Mouse (Mus musculus) frontal cortex, postnatal 10 days (tissue): ENCODE results near the gene Gm29776.

Source experiments
- DNase-seq, 2 experiments: peaks; one replicate each; pipeline ENCODE4 v3.0.0; 2022; ENCODE audit warnings: low spot score in 2 of 2, mixed read lengths in 1 of 2

Gene Gm29776

GRCm38 (mm10) chr14:54698733-54699132 is at the start of gene Gm29776:
Gm29776 (minus strand) TSS chr14:54698833.
- no peak for DNase-seq

DNA sequence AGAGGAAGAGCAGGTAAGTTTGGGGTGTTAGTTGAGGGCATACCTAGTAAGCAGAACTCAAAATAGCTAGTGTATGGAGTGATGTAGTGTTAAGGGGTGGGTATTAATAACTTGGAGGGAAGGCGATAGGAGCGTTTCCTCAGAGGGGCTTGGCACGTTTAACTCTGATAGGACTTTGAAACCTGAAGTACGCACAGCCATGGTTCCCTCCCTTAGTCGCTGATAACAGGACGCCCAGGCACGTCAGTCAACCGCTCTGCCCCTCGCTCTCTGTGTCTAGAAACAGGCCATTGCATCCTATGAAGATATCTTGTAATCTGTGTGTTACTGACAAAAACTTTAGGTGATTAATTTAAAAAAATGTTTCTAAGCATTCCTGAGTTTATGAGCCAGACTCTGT is 47.4 kb upstream of the Gm29776 start:
- DNase-seq: no peak

DNA sequence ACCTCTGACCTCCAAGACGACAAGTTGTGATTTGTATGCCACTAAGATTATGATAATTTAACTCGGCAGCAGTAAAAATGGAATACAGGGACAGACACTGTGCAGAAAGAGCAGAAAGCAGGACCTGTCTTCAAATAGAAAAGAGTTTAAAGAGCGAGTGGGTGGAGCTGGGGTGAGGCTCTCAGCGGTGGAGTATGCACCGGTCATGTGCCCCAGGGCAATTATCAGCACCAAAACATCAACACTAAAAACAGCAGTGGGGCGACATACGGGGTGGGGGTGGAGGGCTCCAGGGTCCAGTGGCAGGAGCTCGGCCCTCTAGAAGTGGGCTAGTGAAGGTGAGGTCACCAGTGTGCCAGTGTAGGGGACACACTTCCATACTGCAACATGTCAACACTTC is 45.8 kb upstream of the Gm29776 start:
- no peak for DNase-seq

DNA sequence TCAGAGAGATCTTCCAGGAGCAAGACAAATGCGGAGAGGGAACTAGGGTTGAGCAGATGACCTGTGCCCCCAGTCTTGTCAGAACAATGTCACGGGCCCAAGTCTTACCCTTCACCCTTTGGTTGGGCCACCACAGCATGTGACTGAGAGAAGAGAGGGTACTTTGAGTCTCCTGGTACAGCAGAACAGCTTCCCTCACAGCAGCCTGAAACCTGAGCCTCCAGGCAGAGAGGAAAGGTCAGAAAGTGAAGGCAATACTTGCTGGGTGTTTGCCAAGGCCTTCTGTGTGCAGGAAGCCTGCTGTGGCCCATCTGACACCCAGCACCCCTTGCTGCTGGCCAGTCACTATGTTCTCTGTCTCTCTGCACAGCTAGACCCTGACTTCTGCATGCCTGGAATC is 43.7 kb upstream of the Gm29776 start:
- DNase-seq: no peak

- DNase-seq: no peak
Observed at GRCm38 (mm10) chr14:54741721-54742120, 43.1 kb upstream of the Gm29776 start.

GRCm38 (mm10) chr14:54737634-54738033 is 39.0 kb upstream of the Gm29776 start:
- no peak for DNase-seq

DNA sequence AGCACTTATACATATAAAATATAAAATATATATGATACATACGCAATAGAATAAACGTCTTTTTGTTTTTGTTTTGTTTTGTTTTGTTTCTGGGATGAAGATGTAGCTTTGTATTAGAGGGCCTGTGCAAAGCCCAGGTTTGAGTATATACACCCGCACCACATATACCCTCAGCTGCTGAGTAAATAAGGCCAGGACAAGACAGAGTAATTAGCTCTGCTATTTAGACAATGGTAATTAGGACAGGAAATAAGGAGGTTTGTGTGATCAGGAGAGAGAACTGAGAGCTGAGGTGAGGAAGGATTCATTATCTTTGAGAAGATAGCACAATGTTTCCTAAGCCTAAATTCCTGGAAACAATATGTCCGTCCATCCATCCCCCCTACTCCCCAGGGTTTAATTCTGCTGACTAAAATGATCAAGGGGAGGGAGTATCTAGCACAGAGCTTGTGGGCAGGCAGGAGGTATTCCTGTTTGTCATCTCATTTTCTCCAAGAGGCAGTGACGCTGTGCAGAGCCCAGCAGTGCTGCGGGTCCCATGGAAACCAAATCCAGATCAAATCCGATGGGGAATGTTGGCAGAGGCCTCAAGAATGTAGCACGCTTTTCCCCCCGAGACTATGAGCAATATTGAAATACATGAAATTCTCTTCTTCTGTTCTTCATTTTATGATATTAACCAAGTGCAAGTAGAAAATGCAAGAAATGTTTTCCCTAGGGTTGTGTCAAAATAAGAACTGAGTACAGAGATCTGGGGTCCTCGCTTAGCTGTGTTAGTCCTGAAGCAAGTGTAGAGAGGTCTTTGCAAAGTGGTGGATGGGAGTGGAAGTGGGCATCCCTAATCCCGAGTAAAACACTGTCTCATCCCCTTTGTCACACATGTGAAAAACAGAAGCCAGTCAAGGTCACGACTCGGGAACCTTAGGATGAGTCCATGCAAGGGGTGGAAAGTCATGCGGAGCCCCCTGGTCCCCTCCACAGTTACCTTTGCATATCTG is 38.2 kb upstream of the Gm29776 start:
- peak; percentile 34 to 54 for DNase-seq

DNA sequence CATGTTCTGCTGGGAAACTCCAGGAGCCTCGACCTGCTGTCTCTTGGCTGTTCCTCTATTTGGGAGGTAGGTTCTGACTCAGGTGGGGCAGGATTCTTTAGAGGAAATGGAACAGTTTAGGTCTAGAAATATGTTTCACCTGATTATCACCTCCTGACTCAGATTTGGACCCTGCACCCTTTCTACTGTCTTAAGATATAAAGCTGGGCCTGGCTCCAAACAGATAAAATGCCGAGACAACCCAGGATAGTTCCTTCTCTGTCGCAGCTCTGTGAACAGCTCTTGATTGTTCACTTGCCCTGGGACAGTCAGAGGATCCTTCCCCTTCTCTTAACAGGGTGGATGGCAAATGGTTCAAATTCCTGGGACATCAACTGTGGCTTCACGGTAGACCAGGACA is 36.6 kb upstream of the Gm29776 start:
- no peak for DNase-seq

DNA sequence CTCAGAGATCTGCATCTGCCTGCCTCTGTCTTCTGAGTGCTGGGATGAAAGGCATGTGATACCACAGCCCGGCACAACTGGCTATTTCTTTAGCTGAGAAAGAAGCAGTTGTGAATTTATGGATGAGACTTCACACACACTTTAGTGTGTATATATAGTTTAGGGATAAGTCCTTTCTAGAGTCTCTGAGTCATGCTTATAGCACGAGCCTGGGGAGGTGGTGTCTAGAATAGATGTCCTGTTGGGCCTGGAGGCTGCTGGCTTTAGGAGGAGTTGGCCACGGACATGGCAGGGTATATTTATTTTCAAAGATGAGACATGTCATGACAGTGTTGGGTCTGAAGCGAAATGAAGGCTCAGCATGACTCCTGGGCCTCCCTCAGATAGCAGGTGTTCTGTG is 35.4 kb upstream of the Gm29776 start:
- DNase-seq: no peak

GRCm38 (mm10) chr14:54732206-54732605 is 33.6 kb upstream of the Gm29776 start:
- DNase-seq: no peak

GRCm38 (mm10) chr14:54730305-54730704 is 31.7 kb upstream of the Gm29776 start:
- DNase-seq: no peak

DNA sequence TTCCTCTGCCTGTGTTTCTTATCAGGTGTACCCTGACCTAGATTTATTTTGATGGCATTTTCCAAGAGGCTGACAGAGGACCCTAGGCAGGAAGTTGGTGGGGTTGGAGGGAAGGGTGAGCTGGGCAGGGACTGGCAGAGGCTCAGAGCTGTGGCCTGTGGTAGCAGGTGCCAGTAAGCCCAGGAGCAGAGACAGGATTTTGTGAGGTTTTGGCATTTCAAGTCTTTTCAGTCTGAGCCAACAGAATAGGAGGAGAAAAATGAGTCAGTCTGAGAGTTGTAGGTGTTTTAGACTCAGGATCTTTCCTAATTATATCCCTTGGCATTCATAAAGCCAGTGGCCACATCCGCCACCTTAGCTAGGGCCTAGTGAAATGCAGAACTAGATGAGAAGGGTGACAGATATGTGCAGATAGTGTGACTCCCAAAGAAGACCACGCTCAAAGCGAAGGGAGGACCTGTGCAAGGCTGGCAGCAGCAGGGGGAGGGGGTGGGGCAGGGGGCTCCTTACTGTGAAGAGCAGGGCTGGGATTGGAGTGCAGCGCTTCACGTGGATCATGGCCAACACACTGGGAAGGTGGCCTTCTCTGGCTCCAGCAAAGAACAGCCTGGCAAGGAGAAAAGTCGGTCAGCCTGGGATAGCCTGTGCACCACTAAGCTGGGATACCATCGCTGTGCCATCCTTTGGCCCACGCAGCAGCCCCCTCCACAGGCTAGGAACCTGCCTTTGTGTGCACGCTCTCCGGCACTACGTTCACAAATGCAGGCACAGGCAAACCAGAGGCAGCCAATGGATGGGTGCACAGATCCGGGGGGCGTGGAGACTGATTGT is 30.4 kb upstream of the Gm29776 start:
- no peak for DNase-seq

GRCm38 (mm10) chr14:54727565-54727964 is 28.9 kb upstream of the Gm29776 start:
- no peak for DNase-seq

DNA sequence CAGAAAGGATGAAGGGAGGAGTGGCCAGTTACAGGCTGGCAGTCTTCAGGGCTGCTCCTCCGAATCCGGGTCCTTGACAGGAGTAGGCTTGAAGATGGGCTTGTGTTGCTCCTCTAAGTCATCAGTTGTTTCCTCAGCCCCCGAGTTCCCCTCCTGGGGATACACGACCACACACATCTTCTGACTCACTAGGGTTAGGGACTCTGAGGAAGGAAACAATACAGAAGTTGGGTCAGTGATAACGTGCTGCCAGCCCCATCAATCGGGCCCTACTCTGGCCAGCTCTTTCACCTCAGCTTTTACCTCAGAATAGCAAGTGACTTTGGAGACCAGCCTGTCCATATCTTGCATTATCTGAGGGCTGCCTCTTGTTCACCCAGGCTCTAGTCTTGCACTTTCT is 25.4 kb upstream of the Gm29776 start:
- no peak for DNase-seq

DNA sequence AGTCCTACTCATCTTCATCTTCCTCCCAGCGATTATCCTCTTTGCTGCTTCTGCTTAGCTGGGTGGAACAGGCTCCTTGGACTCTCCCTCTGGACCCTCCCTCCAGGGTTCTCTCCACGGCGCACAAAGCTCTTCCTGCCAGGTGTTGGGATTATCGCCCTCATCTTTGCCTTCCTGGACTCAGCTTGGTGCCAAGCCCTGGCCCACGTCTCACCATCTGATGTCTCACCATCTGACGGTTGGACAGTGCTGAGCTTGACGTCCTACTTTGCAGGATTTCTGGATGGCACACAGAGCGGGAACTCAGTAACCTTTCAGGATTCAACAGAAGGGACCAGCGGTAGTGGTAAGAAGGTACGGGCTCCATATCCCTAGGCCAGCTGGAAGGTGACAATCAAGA is 23.1 kb upstream of the Gm29776 start:
- no peak for DNase-seq

DNA sequence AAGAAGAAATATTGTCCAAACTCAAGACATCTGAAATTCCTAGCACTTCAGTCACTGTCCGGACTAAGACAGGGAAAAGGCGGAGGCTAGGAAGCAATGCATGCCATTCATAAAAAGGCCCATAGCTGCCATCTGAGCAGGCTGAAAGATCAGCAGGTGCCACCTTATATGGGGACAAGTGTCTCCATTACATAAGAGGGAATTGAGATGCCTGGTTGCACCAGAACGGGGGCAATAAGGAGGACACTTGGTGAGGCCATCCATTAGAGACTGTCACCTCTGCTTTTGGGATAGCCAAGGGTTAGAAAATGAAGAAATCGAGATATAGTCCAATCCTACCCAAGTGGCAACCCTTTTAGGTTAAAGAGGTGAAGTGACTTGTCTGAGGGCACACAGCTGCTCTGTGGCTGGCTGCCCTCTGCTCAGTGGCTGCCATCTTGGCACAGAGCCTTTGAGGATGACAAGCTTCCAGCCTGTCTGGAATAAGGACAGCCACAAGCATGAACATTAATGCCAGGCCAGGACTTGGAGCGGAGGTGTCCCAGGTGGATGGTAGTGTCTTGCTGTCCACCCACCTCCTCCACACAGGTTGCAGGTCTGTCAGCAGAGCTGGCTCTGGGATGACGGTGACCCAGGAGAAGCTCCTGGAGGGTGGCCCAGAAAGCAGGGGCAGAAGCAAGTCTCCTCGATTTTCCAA is 22.2 kb upstream of the Gm29776 start:
- DNase-seq: no peak

GRCm38 (mm10) chr14:54720041-54720440 is 21.4 kb upstream of the Gm29776 start:
- DNase-seq: no peak

- DNase-seq: no peak
Observed at GRCm38 (mm10) chr14:54715402-54715801, 16.8 kb upstream of the Gm29776 start.

DNA sequence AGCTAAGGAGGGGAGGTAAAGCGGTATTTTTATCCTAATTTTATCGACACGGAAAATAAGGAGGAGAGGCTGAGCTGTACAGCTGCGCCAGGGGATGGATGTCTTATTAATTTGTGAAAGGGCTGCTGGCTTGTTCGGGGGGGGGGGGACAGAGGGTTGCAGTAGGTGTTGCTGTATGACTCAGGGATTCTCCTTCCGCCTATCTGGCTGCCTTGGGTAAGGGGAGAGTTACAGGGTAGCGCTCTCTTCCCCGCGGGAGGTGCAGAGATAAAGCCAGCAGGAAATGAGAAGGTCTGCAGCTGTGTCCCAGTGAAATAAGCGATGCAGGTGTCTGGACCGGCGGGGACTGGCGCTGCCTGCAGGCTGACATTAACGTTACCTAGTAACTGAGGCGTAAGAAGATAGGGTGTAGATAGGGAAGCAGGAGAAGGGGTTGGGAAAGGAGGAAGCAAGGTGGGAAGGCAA is 16.0 kb upstream of the Gm29776 start:
- peak in 1 of 2 experiments; percentile 25 for DNase-seq

DNA sequence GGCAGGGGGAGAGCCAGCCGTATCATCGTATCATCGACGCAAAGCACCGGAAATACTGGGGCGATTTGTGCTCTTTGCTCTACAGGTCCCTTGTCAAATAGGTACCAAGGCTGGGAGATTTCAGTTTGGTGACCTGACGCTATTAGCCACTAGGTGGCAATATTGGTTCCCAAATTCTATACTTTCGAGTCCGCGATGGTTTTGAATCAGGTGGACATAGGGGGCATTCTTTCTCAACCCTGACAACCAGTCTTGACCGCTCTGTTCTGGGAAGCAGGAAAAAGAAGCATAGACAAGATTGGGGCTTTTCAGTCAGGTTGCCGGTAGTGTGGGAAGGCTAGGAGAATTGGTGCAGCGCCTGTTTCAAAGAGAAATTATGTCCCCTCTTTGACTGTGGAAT is 15.5 kb upstream of the Gm29776 start:
- DNase-seq: peak in 1 of 2 experiments; percentile 72

- DNase-seq: no peak
Observed at GRCm38 (mm10) chr14:54712861-54713260, 14.2 kb upstream of the Gm29776 start.

- no peak for DNase-seq
Observed at GRCm38 (mm10) chr14:54712074-54712473, 13.4 kb upstream of the Gm29776 start, which contains the start of gene Cebpe. Cebpe (minus strand) TSS chr14:54712174.
